Mouse (Mus musculus) hindbrain, embryonic 10.5 days (tissue): ENCODE measurements at regions not wholly inside any gene's neighbourhood (a gene's known extent, or its start where the extent isn't known, plus 50 kb on each side); places are given as distances from the start of the nearest gene placed in this dataset.
"Not testable (repeated sequence)": the region's sequence is repeated elsewhere in the genome, so short reads cannot be mapped to it uniquely, and the experiment has no call there.

Source experiments
- DNase-seq: peaks from one replicate; pipeline ENCODE4 v3.0.0-alpha.2; 2017; ENCODE audit warnings: low spot score
- H3K27ac ChIP-seq: fragments of 300-500 bp; sonication (generic); 2 replicates; pipeline ENCODE4 v1.5.1; 2016; ENCODE audit warnings: mild to moderate bottlenecking, moderate library complexity
- H3K27me3 ChIP-seq: fragments of 300-500 bp; sonication (generic); 2 replicates; pipeline ENCODE4 v1.6.1; 2016; ENCODE audit warnings: mild to moderate bottlenecking; ENCODE audit not compliant: poor library complexity, insufficient read depth, severe bottlenecking
- H3K36me3 ChIP-seq: fragments of 300-500 bp; sonication (generic); 2 replicates; pipeline ENCODE4 v1.6.1; 2016; ENCODE audit warnings: mild to moderate bottlenecking, moderate library complexity
- H3K4me1 ChIP-seq: fragments of 300-500 bp; sonication (generic); replicated peaks from 2 replicates; pipeline ENCODE4 v1.6.1; 2016; ENCODE audit warnings: mild to moderate bottlenecking
- H3K4me3 ChIP-seq: fragments of 300-500 bp; sonication (generic); 2 replicates; pipeline ENCODE4 v1.5.1; 2016; ENCODE audit warnings: mild to moderate bottlenecking, moderate library complexity
- H3K9me3 ChIP-seq: fragments of 300-500 bp; sonication (generic); 2 replicates; pipeline ENCODE4 v1.6.1; 2016; ENCODE audit warnings: mild to moderate bottlenecking, moderate library complexity
- whole genome bisulfite sequencing: fragments of 180-500 bp; shearing (Covaris S2); methylation state at CpG from one replicate; pipeline ENCODE4 v1.1.7; 2016; 5-methylcytosine and 5-hydroxymethylcytosine counted together

DNA sequence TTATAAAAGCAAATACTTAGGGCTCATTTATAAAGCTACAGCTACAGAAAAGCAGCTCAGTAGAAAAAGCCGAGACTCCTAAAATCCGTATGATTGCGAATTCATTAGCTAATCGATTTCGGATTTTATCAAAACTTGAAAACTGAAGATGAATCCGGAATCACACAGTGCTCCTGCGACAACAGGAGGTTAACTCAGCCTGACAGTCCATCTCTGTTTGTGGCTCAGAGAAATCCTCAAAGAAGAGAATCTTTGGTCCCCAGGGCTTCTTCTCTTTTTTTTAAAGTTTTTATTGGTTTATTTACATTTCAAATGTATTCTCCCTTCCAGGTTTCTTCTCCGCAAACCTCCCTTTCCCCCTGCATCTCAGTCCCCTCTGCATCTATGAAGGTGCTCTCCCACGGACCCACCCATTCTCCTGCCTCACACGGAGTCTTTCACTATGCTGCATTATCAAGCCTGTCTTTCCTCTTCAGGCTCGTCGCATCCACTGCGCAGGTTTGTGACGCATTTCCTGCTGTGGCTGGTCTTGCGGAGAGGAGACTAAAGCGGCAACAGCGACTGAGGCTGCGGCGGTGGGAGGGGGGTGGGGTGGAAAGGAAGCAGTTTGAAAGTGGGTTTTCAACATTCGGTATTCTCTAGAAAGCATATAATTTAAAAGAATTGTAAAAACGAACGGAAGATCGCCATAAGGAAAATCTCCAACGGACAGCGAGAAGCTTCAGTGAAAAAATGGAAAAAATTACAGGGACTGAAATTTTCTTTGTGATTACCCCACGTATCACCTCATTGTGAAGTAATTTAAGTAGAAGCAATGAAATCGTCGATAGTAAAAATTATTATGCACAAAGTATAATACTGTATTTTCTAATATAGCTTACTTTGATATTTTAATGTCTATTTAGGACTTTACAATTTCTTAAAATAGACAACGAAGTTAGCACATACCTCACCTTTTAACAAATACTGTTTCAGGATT is 482.5 kb upstream of the Snrpn start:
- not testable (repeated sequence) for H3K4me1 ChIP-seq, H3K27me3 ChIP-seq, H3K36me3 ChIP-seq, H3K9me3 ChIP-seq
- DNase-seq, result peak; percentile 78
- Histone ChIP-seq H3K27ac (peak overlapping the region; percentile 67), H3K4me3 (peak overlapping the region; percentile 41)
- WGBS, result 28% methylated on average over 29 of the region's 29 CpGs

DNA sequence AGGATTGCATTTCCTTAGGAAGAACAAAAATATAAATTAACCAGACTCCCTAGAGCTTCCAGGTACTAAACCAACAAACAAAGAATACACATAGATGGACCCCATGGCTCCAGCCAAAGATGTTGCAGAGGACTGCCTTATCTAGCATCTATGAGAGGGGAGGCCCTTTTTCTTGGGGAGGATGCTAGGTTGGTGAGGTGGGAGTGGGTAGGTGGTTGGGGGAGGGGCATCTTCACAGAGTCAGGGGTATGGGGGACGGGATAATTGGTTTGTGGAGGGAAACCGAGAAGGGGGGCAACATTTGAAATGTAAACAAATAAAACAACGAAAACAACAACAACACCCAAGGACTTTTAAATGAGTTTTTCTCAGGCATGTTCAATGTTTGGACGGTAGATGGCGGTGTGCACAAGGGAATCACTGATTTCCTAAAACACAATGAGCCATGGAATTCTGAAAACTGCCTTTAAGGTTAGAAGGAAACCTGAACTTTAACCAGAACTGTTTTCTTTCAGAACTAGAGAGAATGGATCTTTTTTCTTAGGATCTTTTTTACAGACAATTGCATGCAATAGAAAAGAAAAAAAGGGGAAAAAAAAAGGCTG is 477.2 kb upstream of the Snrpn start:
- not testable (repeated sequence) for H3K9me3 ChIP-seq, H3K4me1 ChIP-seq, H3K27me3 ChIP-seq, H3K36me3 ChIP-seq, H3K4me3 ChIP-seq, H3K27ac ChIP-seq
- DNase-seq, result peak; percentile 7
- WGBS, result 12% methylated on average over 5 of the region's 5 CpGs
